Mouse (Mus musculus): ENCODE results near the gene Lamtor5. TPM values are rescaled to one million over a fixed set of nuclear protein-coding genes. Genes with fewer than 3 reads are reported as not detected.
A peak's percentile ranks its signal among the peaks of the same experiment; 100 is the strongest.

Gene Lamtor5
- polyA plus RNA-seq (2017; shearing (Covaris generic)) = 100 to 1,000 TPM; 181 to 254 (median 184) TPM

DNA sequence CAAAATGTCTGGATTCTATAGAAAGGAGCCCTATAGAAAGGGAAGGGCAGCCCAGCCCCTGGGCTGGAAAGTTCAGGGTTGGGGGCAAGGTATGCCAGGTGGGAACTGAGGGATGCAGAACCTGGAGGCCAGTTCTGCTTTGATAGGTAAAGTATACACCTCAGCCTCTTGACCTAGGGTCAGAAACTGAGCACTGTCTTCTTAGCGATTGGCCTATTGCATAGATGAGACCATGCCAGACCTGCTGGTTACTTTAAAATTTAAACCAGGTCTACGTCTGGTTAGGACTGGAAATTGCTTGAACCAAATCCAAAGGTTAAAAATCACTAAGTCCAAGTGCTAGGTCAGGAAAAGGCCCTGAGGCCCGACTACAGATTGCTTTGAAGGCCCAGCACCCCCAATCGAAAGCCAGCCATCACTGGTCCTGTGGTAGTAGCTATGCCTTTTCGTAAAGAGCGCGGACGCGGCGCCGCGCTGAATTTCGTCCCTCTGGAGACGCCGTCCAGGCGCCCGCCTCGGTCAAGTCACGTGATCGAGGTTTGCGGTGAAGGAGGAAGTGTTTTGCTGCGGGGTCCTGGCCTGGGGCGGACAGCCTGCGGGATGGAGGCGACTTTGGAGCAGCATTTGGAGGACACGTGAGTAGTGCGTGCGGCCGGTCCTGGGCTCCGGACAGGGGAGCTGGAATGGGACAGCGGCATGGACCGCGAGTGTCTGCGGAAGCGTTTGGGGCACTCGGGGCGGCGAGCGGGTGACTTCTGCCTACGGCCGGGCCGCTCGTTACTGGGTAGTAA is at the start of gene Lamtor5:
Gene Lamtor5 (plus strand): TSS at position 380 of the 791 bp plus-strand sequence.
- peak; percentile 87 for ATAC-seq

DNA sequence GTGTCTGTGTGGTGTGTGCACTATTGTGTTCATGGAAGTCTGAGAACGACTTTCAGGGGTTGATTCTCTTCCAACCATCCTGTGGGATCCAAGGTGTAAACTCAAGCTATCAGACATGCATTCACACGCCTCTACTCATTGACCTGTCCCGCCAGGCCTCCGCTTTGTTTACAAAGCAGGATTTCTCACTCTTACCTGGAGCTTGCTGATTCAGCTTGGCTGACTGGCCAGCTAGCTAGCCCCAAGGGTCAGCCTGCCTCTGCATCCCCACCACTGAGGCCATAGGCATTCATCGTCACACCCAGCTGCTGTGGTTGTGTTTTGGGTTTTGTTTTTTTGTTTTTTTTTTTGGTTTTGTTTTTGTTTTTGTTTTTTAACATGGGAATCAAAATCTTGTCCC is 49.4 kb upstream of the Lamtor5 start:
- no peak for ATAC-seq

DNA sequence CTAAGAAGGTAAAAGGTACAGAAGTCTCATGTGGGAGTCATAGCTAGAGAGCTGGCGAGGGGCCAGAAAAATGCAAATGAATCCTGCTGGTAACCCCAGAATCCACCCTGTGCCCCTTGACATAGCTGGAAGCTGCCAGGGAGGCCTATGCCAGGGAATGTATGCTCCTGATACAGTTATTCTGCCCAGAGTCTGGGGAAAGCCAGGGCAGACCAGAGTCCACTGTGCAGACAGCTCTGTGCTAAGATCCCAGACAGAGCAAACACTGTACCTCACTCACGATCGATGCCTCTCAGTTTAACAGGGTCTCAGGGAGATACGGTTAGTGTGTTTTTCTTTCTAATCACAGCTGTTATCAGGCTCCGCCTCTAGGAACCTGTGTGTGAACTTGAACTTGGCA is 48.8 kb upstream of the Lamtor5 start:
- ATAC-seq = no peak

DNA sequence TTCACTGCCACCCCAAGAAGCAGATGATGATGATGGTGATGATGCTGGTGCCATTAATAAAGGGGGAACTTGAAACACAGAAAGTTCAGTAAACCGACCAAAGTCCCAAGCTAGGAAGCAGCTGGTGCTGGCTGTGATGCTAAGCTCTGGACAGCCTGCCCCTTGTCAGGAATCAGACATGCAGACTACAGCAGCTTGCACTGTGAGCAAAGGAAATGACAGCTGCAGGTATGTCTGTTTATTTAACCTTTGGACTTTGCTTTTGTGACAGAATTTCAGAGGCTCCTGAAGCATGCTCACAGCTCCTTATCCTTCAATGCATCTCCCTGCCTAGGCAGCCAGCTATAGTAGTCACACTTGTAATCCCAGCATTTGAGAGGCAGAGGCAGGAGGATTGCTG is 48.1 kb upstream of the Lamtor5 start, which contains the start of gene A630076J17Rik:
Gene A630076J17Rik (plus strand): TSS at position 88 of the 400 bp plus-strand sequence.
- no peak for ATAC-seq

DNA sequence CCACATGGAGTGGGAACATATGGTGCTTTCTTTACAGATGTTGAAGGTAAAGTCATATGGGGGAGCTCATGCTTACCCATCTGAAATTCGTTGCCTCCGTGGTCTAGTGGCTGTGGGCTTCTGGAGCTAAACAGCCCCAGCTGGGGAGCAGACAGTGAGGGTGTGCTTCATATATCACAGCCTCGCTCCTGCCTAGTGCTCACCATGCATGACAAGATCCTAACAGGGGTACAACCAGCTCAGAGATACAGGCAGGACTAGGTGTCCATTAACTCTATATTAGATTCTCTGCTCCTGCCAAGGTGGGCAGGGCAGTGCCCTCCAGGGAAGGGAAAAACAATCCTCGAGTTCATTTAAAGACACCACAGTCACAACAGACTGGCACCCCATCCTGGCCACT is 47.5 kb upstream of the Lamtor5 start:
- no peak for ATAC-seq

DNA sequence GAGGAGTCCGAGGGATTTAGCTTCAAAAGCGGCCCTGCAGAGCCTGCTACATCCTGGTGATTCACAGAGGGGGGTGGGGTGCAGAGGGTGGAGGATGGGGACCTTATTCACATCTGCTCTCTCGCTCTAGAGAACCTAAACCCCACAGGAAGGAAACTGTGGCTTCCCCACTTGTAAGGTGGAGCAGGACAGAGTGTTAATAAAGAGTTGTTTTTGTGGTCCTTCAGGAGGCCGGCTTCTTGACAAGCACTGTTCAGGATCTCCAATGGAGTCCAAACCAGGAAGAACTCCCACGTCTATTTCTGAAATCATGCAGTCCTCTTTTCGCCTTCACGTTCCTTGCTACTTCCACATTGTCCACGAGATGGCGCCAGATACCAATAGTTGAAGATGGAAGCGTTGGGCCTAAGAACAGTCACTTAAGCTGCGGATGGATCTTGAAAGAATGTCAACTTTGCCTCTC is 45.3 kb upstream of the Lamtor5 start:
- ATAC-seq = peak; percentile 95

DNA sequence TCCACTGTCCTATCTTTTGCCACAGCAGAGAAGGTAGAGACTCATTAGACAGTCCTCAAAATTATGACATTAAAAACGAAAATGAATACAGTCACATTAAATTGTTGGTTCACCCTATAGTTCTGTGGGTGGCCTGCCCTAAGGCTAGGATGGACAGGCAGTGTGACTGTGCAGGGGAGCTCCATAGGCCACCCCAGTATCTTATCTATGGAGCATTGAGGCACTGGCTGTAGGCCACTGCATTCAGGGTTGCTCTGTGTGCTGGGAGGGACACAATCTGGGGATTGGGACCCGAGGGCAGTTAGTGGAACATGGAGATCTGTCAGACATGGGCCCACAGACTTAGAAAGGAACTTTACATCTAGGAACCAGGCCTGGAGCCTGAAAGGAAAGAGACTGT is 44.7 kb upstream of the Lamtor5 start:
- peak; percentile 5 for ATAC-seq

DNA sequence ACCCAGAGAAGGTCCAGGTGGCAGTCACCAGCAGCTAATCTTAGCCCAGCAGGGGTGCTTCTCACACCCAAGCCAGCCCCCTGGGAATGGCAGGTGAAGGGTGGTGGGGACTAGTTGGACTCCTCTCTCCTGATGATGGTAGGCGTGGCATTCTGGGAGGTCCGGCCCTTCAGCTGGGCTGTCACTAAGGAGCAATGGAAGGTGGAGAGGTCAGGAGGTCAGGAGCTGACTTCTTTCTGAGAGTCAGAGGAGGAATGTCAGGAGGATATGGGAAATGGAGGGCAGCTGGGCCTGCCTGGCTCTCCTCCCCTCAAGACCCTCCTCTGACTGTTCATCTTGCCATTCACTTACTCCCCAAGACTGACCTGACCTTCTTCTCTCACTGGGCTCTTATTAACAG is 40.6 kb upstream of the Lamtor5 start:
- ATAC-seq = no peak

DNA sequence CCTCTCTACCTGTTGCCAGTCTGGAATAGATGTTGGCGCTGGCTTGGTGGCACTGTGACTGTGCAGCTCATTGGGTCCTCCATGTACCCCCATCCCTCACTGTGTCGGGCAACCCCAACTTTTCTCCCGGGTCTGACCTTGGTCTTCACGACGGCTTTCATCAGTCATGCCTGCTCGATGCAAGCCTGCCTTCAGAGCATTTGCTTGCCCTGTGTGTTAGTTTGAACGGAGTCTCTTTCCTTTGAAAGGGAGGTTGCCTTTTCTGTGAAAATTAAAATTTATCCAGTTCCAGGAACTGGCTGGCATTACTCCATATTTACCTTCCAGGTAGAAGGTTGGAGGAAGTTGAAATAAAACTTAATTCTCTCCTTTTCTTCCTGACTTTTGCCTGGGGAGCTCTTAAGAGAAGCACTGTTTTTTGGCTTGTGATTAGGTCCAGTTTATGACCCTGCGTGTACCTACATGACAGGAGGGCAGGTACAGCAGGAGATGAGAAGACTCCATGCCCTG is 40.1 kb upstream of the Lamtor5 start:
- ATAC-seq = no peak

DNA sequence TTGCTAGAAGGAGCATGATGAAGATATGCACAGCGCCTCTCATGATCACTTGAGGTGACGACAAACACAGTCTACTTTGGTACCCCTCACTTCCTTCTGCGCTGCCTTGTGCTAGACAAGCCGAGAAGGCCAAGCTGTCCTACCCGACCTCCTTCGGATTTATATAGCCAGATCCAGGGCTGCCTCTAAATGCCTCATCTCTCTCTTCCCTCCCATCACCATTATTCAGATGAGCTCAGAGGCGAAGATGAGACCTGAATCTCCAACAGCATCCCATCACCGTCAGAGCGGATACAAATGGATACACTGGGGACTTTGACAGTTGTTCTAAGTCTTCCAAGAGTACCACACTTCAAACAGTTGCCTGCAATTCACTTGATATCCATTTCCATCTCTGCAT is 39.1 kb upstream of the Lamtor5 start, which contains the start of gene Prok1:
Gene Prok1 (minus strand): TSS at position 101 of the 400 bp plus-strand sequence.
- no peak for ATAC-seq

DNA sequence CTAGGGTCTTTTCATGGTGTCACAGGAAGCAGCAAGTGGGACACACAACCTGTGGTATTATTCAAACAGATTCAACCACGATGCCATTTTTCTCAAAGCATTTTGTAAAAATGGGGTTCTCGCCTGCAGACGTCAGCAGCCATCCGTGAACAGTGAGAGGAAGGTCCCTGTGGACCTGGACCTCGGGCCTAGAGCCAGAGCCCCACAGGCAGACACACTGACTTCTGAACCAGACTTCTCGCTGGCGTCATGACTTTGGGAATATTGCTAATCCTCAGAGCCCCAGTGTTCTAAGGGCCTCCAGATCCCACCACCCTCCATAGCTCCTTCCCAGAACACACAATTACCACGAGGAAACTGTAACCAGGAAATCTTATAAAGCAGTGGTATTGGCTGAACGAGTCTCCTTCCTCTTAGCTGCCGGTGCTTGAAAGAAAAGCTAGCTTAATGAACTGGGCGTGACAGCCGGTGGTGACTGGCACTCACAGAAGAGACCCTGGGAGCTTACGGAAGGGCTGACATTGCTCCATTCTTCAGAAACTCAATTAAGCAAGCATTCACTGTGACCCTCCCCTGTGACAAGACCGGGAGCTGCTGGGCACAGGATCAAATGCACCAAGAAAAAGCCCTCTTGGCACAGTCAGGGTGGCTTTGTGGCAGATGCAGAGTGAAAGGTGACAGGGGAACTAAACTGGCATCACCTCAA is 37.1 kb upstream of the Lamtor5 start:
- ATAC-seq = no peak

DNA sequence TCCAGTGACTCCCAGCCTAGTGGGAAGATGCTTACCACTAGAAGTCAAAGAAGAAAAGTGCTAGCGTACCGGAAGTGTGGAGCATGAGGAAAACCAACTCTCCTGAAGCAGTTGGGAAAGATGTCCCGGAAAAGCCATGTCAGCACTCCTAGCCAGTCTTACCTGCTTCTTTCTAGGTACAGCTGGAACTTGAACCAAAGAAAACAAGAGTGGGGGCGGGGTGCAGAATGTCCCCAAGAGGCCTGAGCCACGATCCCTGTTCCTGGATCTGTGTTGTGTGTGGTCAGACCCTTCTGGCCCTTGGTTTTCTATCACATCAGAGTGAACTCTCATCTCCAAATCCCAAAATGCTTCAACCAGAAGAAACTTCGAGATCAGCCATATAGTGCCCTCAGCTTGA is 31.8 kb upstream of the Lamtor5 start:
- no peak for ATAC-seq

DNA sequence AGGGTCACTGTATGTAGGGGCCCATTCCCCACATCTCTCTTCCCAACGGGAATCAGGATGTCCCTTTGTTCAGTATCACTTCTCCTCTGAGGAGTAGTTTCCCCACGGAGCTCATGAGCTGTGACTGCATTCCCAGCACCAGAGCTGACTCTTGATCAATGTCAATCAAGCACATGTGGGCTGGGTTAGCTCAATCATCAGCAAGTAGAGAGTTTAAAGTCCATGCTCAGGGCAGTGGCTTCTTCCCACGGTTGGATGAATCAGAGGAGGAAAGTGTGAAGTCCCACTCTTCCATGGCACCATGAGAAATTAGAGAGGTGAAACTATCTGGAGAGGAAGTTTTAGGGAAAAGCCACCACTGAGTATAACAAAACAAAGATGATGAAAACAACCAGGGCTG is 29.6 kb upstream of the Lamtor5 start:
- no peak for ATAC-seq

DNA sequence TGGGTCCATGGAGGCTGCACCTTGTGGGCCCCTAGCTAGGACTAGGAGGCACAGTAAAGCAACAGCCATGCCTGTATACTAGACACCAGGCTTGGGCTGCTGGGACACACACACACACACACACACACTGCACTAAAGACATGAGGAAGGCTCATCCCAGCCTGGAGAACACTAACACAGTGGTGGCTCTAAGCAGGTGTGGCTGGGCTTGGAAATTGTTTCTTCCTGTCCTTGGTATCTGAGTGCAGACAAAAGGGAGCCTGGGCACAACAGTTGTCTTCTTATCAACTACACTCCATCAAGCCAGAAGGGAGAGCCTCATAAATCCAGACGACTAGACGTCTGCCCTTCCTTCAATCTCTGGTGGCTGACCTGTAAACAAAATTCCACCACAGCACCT is 28.3 kb upstream of the Lamtor5 start:
- no peak for ATAC-seq

DNA sequence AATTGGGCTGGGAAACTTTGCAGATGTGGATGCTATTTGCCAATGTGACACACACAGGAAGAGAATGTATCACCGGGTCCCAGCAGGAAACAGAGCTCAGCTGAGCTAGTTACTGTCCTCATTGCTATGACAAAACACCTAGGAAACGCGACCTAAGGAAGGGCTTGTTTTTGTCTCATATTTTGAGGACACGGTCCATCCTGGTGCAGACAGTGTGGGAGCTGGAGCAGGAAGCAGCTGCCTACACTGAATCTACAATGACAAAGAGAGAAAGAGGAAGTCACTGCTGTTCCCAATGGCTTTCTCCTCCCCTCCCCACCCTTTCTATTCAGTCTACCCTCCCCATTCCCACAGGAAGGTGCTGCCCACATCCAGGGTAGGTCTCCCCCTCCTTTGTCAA is 26.6 kb upstream of the Lamtor5 start:
- no peak for ATAC-seq

DNA sequence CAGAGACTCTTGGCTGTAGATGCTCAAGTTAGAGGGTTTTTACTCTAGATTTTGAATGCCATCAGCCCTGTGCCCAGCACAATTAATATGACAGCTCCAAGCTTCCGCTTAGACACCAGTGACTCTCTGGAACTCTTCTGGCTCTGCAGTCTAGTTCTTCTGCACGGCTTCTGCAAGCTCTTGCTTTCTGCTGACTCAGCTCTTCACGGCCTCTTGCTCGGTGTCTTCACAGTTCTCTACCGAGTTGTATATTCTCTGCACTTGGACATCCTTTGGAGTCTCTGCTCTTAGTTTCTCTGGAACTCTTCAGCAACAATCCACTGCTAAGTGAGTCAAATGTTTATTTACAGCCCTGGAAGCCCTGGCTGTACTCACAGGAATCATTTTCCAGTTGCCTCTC is 24.7 kb upstream of the Lamtor5 start:
- no peak for ATAC-seq

DNA sequence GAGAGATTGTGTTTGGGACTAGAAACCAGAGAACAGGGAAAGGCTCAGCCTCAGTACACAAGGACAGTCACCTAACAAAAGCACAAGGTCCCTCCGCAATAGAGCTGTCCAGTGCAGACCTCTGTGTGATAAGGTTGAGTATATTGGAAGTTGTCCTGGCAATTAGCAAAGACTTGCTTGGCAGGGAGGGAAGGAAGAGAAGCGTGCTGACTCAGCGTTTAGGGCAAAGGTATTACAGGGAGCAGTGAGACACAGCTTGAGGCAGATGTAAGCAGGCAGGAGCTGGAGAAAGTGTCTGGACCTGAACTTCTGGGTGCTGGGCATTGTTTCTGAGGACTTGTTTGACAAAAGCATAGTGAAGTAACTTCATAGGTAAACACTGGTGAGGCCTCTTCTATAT is 22.7 kb upstream of the Lamtor5 start:
- no peak for ATAC-seq

DNA sequence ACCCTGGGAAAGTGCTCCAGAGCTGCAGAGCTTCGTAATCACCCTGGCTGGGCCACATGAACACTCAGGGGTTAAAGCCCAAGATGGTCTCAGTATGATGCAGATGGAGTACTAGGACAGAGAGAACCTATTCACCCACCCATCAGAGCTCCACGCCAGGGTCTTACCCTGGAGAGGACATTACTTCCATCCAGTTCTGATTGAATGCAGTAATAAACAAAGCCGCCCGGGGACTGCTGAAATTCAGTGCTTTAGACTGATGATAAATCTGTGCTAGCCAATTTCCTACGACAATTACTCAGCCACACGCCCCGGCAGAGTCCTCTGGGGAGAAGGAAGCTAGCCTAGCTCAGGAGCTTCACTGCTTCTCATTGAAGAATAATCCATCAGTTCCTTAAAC is 21.9 kb upstream of the Lamtor5 start:
- no peak for ATAC-seq

DNA sequence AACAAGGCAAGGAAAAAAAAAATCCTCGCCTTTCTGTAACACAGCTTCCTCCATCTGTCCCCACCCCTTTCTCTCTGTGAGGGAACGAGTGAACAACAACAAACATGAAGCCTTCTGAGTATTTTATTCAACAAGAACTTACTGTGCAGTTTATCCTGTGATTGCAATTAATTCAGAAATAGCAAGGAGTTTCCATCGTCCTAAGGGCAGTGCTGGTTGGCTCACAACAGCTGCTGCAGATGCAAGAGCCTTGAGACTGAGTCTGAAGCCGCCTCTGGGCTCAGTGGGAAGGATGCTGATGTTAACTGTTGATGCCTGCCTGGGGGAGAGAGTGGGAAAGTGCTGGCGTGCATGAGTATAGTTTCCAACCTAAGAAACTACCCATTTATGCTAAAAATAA is 20.7 kb upstream of the Lamtor5 start:
- ATAC-seq = no peak

DNA sequence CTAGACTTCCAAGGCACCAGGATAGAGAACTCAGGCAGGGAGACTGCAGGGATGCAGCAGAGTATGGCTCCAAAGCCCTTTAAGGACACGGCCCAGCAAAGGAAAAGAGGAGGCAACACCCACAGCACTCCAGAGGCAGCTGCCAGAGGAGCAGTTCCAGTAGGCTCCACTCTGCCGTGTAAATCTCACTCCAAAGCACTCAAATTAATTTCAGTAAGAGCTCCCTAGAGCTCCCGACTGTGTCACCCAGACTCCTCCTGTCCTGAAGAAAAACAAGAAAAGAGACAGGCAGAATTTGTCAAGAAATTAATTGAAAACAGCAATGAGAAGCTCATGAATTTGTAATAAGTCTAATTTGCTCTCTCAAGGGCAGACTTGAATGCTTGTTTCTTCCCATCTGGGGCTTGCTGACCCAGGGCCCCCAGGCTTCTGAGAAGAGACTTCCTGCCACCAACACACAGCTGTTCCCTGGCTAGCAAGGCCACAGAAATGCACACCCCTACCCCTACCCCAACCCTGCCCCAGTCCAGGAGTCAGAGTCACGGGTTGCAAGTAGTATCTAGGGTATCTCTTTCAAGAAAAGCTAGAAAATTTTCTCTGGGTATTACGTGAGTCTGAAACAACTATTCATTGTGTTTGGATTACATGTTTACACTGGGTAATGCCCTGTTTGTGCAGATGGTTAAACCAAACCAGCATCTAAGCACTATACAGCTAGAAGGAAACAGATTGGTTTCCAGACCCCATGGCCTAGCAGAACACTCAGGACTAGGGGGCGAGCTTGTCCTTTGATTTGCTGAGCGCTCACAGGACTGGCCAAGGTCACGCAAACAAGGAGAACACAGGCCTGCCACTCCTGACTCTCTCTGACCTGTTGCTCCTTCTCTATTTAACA is 17.5 kb upstream of the Lamtor5 start:
- ATAC-seq = no peak

DNA sequence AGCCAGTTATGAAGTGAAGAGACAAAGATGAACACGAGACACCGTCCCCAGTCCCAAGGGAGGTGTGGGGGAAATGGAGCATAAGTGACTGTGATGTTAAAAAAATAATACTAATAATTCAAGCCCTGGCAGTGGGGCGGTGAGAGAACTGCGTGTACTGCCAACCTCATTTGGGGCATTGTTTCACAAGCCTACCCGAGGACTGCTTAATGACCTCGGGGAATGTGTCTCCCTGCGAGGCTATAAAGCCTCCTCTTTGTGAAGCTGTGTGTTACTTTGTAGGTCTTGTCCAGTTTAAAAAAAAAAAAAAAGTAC is 16.9 kb upstream of the Lamtor5 start:
- no peak for ATAC-seq

DNA sequence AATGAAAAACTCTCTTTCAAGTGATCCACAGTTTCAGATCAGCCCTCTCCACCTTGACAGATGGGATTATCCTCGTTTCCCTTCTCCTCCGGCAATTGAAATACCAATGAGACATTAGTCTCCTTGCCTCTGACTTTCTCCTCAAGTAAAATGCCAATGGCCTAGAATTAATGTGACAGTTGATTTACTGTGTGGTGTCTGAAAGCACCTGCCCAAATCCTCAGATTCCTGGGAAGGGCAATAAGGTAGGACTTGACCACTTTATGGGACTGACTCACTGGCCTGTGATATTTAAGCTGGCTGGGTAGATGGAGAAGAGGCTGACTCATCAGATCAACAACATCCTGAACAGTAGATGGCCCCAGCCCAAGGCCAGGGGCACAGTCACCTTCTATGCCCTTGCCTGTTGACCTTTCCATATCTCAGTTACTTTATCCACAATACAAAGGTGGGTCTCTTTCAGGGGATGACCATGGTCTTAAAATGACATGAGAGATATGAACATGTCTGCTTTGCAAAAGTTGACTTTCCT is 11.8 kb upstream of the Lamtor5 start:
- ATAC-seq = no peak

DNA sequence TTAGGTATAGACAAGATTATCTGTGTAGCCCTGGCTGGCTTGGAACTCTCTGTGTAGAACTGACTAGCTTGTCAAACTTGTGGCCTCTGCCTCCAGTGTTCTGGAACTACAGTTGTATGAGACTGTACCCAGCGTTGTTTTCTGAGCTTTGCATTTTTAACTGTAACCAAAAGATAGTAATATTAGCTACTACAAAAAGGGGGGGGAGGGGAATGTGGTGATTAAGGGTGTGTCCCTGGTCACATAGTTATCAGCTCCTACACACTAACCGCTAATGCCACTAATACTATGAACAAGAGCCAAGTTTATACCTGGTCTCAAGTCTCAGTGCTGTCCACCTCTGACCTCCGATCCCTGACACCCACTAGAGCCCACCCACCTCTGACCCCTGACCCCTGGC is 6.2 kb upstream of the Lamtor5 start:
- no peak for ATAC-seq
